Mouse (Mus musculus) CH12.LX (cell line): ENCODE data around the gene Ccdc47. TPM values are rescaled to one million over a fixed set of nuclear protein-coding genes. Genes with fewer than 3 reads are reported as not detected.

Experiments used
- DNase-seq: peaks from one replicate; pipeline ENCODE4 v3.0.0-alpha.2; 2013; ENCODE audit errors: extremely low read depth
- H3K27ac ChIP-seq: 2 replicates; pipeline ENCODE4 v1.5.1; 2012; ENCODE audit warnings: low read depth, mild to moderate bottlenecking, control low read depth, moderate library complexity; ENCODE audit not compliant: insufficient read depth
- H3K27me3 ChIP-seq: replicated peaks from 2 replicates; pipeline ENCODE3; 2012; ENCODE audit warnings: inconsistent platforms
- H3K36me3 ChIP-seq, 2 experiments: replicated peaks in 1 of 2; 2 replicates each; pipeline versions ENCODE3 to v1.6.1; 2012; ENCODE audit warnings: inconsistent platforms in 1 of 2, low read length in 1 of 2, mild to moderate bottlenecking in 1 of 2, mixed read lengths in 1 of 2, moderate library complexity in 1 of 2; ENCODE audit not compliant: control insufficient read depth in 1 of 2, insufficient read depth in 1 of 2
- H3K4me1 ChIP-seq, 2 experiments: 2 replicates each; pipeline ENCODE4 v1.6.1; 2012; ENCODE audit warnings: inconsistent platforms in 1 of 2, moderate library complexity in 1 of 2; ENCODE audit not compliant: insufficient read depth in 2 of 2, control insufficient read depth in 1 of 2
- H3K4me2 ChIP-seq: 2 replicates; pipeline ENCODE4 v1.6.1; 2012; ENCODE audit warnings: low read depth, mild to moderate bottlenecking, control low read depth; ENCODE audit not compliant: poor library complexity, insufficient read depth, severe bottlenecking
- H3K4me3 ChIP-seq, 3 experiments: fragments of 150-350 bp in 1 of 3; sonication (generic) in 1 of 3; replicated peaks in 1 of 3; 2 replicates each; pipeline versions ENCODE3 to v1.5.1; 2011 to 2012; ENCODE audit warnings: low read depth in 2 of 3, low read length in 2 of 3, mild to moderate bottlenecking in 2 of 3, moderate library complexity in 2 of 3, control low read depth in 1 of 3, improper control_type of control experiment in 1 of 3, inconsistent platforms in 1 of 3, mixed read lengths in 1 of 3; ENCODE audit not compliant: poor library complexity in 1 of 3
- H3K79me2 ChIP-seq: replicated peaks from 2 replicates; pipeline ENCODE4 v1.6.1; 2012; ENCODE audit warnings: mild to moderate bottlenecking, moderate library complexity; ENCODE audit not compliant: control insufficient read depth, poor library complexity, insufficient read depth, severe bottlenecking; ENCODE audit errors: extremely low read depth
- H3K9ac ChIP-seq: 2 replicates; pipeline ENCODE4 v1.6.1; 2012; ENCODE audit warnings: low read depth, mild to moderate bottlenecking, control low read depth, moderate library complexity; ENCODE audit not compliant: insufficient read depth
- H3K9me3 ChIP-seq: replicated peaks from 2 replicates; pipeline ENCODE3; 2012; ENCODE audit warnings: low read length, inconsistent platforms, mixed read lengths
- CHD2 ChIP-seq: IDR thresholded peaks from 2 replicates; pipeline ENCODE4 v1.6.1; 2011; ENCODE audit warnings: low read length, improper control_type of control experiment
- ELF1 ChIP-seq: IDR thresholded peaks from 2 replicates; pipeline ENCODE4 v1.6.1; 2014; ENCODE audit warnings: low read depth, mild to moderate bottlenecking, inconsistent platforms, low read length, improper control_type of control experiment
- EP300 ChIP-seq: IDR thresholded peaks from 2 replicates; pipeline ENCODE4 v1.6.1; 2011; ENCODE audit warnings: low read length, improper control_type of control experiment
- HCFC1 ChIP-seq: IDR thresholded peaks from 2 replicates; pipeline ENCODE4 v1.6.1; 2012; ENCODE audit warnings: low read depth, mild to moderate bottlenecking, inconsistent platforms, low read length, improper control_type of control experiment
- IRF4 ChIP-seq: IDR thresholded peaks from 2 replicates; pipeline ENCODE4 v1.6.1; 2014; ENCODE audit warnings: low read depth, mild to moderate bottlenecking, inconsistent platforms, low read length, improper control_type of control experiment
- JUN ChIP-seq: IDR thresholded peaks from 2 replicates; pipeline ENCODE4 v1.6.1; 2011; ENCODE audit warnings: low read depth, mild to moderate bottlenecking, low read length, improper control_type of control experiment, moderate library complexity; ENCODE audit not compliant: insufficient read depth
- MAZ ChIP-seq: IDR thresholded peaks from 2 replicates; pipeline ENCODE4 v1.6.1; 2012; ENCODE audit warnings: low read depth, mild to moderate bottlenecking, inconsistent platforms, low read length, improper control_type of control experiment, moderate library complexity
- MXI1 ChIP-seq: IDR thresholded peaks from 2 replicates; pipeline ENCODE4 v1.6.1; 2011; ENCODE audit warnings: mild to moderate bottlenecking, low read depth, low read length, improper control_type of control experiment
- MYC ChIP-seq: IDR thresholded peaks from 2 replicates; pipeline ENCODE4 v1.6.1; 2011; ENCODE audit warnings: low read depth, mild to moderate bottlenecking, improper control_type of control experiment, low read length
- RAD21 ChIP-seq: IDR thresholded peaks from 2 replicates; pipeline ENCODE4 v1.6.1; 2011; ENCODE audit warnings: low read depth, mild to moderate bottlenecking, low read length, improper control_type of control experiment, moderate library complexity
- RCOR1 ChIP-seq: conservative IDR thresholded peaks from 2 replicates; pipeline ENCODE4 v1.6.1; 2012; ENCODE audit warnings: low read depth, mild to moderate bottlenecking, inconsistent platforms, low read length, improper control_type of control experiment
- UBTF ChIP-seq: IDR thresholded peaks from 2 replicates; pipeline ENCODE4 v1.6.1; 2012; ENCODE audit warnings: low read depth, mild to moderate bottlenecking, inconsistent platforms, low read length, improper control_type of control experiment, moderate library complexity
- USF1 ChIP-seq: IDR thresholded peaks from 2 replicates; pipeline ENCODE4 v1.6.1; 2014; ENCODE audit warnings: low read depth, mild to moderate bottlenecking, inconsistent platforms, low read length, improper control_type of control experiment
- ZMIZ1 ChIP-seq: IDR thresholded peaks from 2 replicates; pipeline ENCODE4 v1.6.1; 2012; ENCODE audit warnings: low read depth, mild to moderate bottlenecking, inconsistent platforms, low read length, improper control_type of control experiment
- ZNF384 ChIP-seq: IDR thresholded peaks from 2 replicates; pipeline ENCODE4 v1.6.1; 2012; ENCODE audit warnings: low read depth, low read length, improper control_type of control experiment, inconsistent platforms
- dilution Hi-C: fragments of 300-500 bp; cut with MboI; formaldehyde crosslinking; loops from 2 replicates; pipeline ENCODE4 v1.14.3; 2020; ENCODE audit warnings: low sequenced_read_pairs; ENCODE audit not compliant: extremely low pct_unique_long_range_greater_than_20kb, extremely low pct_ligation_motif_present
- in situ Hi-C: fragments of 300-500 bp; cut with MboI; formaldehyde crosslinking; loops from 3 replicates; pipeline ENCODE4 v1.14.3; 2019; ENCODE audit warnings: low sequenced_read_pairs, low pct_ligation_motif_present, low pct_unique_long_range_greater_than_20kb, mixed read lengths
- polyA plus RNA-seq: library from polyadenylated mRNA; unstranded; fragments of >175 nt; gene quantifications from 2 replicates; pipeline ENCODE4 v1.2.1, GENCODE M21; 2012; ENCODE audit warnings: low read depth; ENCODE audit not compliant: insufficient read length
- total RNA-seq, 2 experiments: library from RNA; depleted of rRNA; stranded (reverse); fragments of 300-350 nt in 1 of 2; fragments of >200 nt in 1 of 2; gene quantifications; 2 replicates each; pipeline ENCODE4 v1.2.3; 2012 to 2014

Ccdc47 gene
- total and polyA plus RNA-seq, 3 experiments = 46.1 to 80.8 (median 53.2) TPM

DNA sequence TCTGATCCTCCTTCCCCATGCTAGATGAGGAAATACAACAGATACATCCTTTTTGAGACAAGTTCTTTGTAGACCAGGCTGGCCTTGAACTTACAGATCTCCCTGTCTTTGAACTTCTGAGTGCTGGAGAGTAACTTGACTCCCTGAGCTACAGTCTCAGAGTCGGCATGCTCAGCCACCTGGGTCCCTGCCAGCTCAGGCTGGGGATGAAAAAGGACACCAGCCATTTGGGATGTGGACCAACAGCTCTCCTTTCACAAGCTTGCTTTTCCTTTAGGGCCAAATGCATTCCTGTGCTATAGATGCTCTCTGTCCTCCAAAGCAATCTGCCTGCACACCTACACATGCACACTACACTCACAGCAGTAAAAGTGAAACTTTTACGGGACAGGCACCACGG is 41.1 kb downstream of the Ccdc47 start:
- no peak for TF ChIP-seq ZNF384
- no peak for TF ChIP-seq MYC
- TF ChIP-seq, all 38 proteins: peak for 0
- Histone ChIP-seq H3K27ac (no peak overlapping the region), H3K4me1 (peaks cover 5 to 20% of the 10 kb centered on the region in 2 experiments), H3K36me3 (peaks cover 8 to 56% of the 10 kb centered on the region in 2 experiments), H3K79me2 (no peaks in the 10 kb centered on the region), H3K4me2 (no peak overlapping the region), H3K9me3 (peaks cover 4% of the 10 kb centered on the region), H3K9ac (no peak overlapping the region), H3K27me3 (no peaks in the 10 kb centered on the region), H3K4me3 (no peak overlapping the region)
- no peak for DNase-seq
- in situ Hi-C loops (no loop called here), dilution Hi-C loops (no loop called here)

DNA sequence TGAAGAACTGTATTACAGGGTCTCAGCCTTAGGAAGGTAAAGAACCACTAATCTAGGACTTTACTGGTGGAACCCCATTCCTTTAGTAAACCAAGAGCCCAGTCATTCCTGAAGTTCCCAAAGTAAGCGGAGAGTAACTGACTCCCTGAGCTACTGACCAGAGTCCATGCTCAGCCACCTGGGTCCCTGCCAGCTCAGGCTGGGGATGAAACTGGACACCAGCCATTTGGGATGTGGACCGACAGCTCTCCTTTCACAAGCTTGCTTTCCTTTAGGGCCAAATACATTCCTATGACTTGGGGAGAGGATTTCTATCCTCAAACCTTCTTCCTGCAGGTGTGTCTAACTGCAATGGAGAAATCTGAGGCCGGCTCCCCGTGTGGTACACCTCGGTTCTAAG is 41.8 kb downstream of the Ccdc47 start:
- Histone ChIP-seq H3K27me3 (no peaks in the 10 kb centered on the region), H3K4me3 (no peak overlapping the region), H3K27ac (no peak overlapping the region), H3K79me2 (no peaks in the 10 kb centered on the region), H3K9ac (no peak overlapping the region), H3K4me2 (no peak overlapping the region), H3K4me1 (peaks cover 0 to 13% of the 10 kb centered on the region in 2 experiments; a peak in 2 of 4 replicates), H3K36me3 (peaks cover 11 to 60% of the 10 kb centered on the region in 2 experiments), H3K9me3 (peaks cover 4% of the 10 kb centered on the region)
- DNase-seq = no peak
- dilution Hi-C loops (no loop called here), in situ Hi-C loops (no loop called here)
- TF ChIP-seq RAD21 (no peak), IRF4 (no peak), RCOR1 (no peak), UBTF (no peak)

DNA sequence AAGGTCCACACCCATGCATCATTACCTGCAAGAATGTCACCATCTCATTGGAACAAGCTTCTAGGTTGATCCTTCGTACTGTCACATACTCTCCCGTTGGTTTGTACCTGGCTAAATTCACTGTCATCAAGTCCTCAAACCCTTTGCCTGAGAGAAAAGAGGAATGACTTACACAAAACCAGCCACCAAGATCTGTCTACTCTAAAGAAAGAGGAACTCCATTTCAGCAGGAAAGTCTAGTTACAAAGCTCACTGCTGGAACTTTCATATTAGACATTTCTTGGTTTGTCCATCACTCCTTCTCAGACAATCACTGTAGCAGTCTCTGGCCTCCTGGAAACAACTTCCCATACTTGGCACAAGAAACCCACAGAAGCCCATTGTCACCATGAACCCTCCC is 42.9 kb downstream of the Ccdc47 start:
- Histone ChIP-seq H3K4me3 (no peak overlapping the region), H3K27me3 (no peaks in the 10 kb centered on the region), H3K27ac (no peak overlapping the region), H3K36me3 (peaks cover 13 to 61% of the 10 kb centered on the region in 2 experiments), H3K79me2 (no peaks in the 10 kb centered on the region), H3K4me1 (peaks cover 0 to 13% of the 10 kb centered on the region in 2 experiments; a peak in 1 of 4 replicates), H3K9me3 (peaks cover 4% of the 10 kb centered on the region), H3K4me2 (no peak overlapping the region), H3K9ac (no peak overlapping the region)
- in situ Hi-C loops (no loop called here), dilution Hi-C loops (no loop called here)
- no peak for DNase-seq
- no peak for TF ChIP-seq EP300
- TF ChIP-seq HCFC1 = no peak
- TF ChIP-seq MXI1 = no peak
- TF ChIP-seq ELF1 = no peak
- no peak for TF ChIP-seq CHD2
- no peak for TF ChIP-seq ZMIZ1
- TF ChIP-seq MAZ = no peak
- TF ChIP-seq JUN = no peak
- no peak for TF ChIP-seq USF1
